Mouse (Mus musculus) forebrain, embryonic 11.5 days (tissue): Measurements from ENCODE around the gene Olfr625-ps1. TPM values are rescaled to one million over a fixed set of nuclear protein-coding genes. Genes with fewer than 3 reads are reported as not detected.
"Not testable (repeated sequence)": the region's sequence is repeated elsewhere in the genome, so short reads cannot be mapped to it uniquely, and the experiment has no call there.

ENCODE experiments used
- ATAC-seq: fragments of 200-750 bp; cut with Nextera tagmentation; replicated peaks from 2 replicates; pipeline ENCODE4 v1.8.0; 2017; ENCODE audit warnings: moderate TSS enrichment; ENCODE audit not compliant: low FRiP score
- DNase-seq: peaks from one replicate; pipeline ENCODE4 v3.0.0-alpha.2; 2017; ENCODE audit warnings: low spot score
- H3K27ac ChIP-seq: fragments of 300-500 bp; sonication (generic); 2 replicates; pipeline ENCODE4 v1.5.1; 2014; ENCODE audit warnings: low read depth, low read length
- H3K27me3 ChIP-seq: fragments of 300-500 bp; sonication (generic); 2 replicates; pipeline ENCODE4 v1.6.1; 2014; ENCODE audit warnings: mild to moderate bottlenecking, low read length, mixed read lengths; ENCODE audit not compliant: control insufficient read depth, insufficient read depth
- H3K36me3 ChIP-seq: fragments of 300-500 bp; sonication (generic); 2 replicates; pipeline ENCODE4 v1.6.1; 2014; ENCODE audit warnings: mild to moderate bottlenecking, low read length, moderate library complexity, mixed read lengths; ENCODE audit not compliant: control insufficient read depth, insufficient read depth
- H3K4me1 ChIP-seq: fragments of 300-500 bp; sonication (generic); replicated peaks from 2 replicates; pipeline ENCODE4 v1.6.1; 2014; ENCODE audit warnings: low read length, mixed read lengths; ENCODE audit not compliant: control insufficient read depth, insufficient read depth
- H3K4me2 ChIP-seq: fragments of 300-500 bp; sonication (generic); 2 replicates; pipeline ENCODE4 v1.6.1; 2014; ENCODE audit warnings: low read depth, mild to moderate bottlenecking, low read length, moderate library complexity, mixed read lengths; ENCODE audit not compliant: severe bottlenecking
- H3K4me3 ChIP-seq: fragments of 300-500 bp; sonication (generic); 2 replicates; pipeline ENCODE4 v1.5.1; 2014; ENCODE audit warnings: low read depth, low read length
- H3K9ac ChIP-seq: fragments of 300-500 bp; sonication (generic); 2 replicates; pipeline ENCODE4 v1.6.1; 2014; ENCODE audit warnings: low read length
- H3K9me3 ChIP-seq: fragments of 300-500 bp; sonication (generic); 2 replicates; pipeline ENCODE4 v1.6.1; 2016; ENCODE audit warnings: low read length, mixed read lengths; ENCODE audit not compliant: control insufficient read depth
- WGBS: fragments of 180-500 bp; shearing (Covaris S2); extraction: QIAGEN DNeasy Blood & Tissue Kit; methylation state at CpG from one replicate; pipeline ENCODE4 v1.1.7; 2014; 5-methylcytosine and 5-hydroxymethylcytosine counted together
- polyA plus RNA-seq: library from polyadenylated mRNA; unstranded; fragments of >200 nt; fragmentation: Nextera tagmentation; extraction: Ambion mirVana; gene quantifications from 2 replicates; pipeline ENCODE4 v1.2.1, GENCODE M21; 2014

Olfr625-ps1 gene
- polyA plus RNA-seq, 1 experiment from 2014 or later = not detected

DNA sequence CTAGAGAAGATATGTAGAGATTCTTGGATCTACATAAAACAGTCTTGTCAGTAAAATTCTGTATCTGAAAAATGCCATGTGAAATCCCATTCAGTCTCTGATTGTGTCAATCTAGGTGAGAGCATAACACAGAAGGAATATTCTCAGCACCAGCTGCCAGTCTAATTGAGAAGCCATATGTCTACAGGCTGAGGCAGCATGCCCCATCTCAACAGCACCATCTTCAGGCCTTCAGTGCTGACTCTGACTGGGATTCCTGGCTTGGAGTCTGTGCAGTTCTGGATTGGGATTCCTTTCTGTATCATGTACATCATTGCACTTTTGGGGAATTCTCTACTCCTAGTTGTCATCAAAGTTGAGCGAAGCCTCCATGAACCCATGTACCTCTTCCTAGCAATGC, 33.9 kb downstream of the Olfr625-ps1 start:
- H3K27me3 ChIP-seq, H3K9ac ChIP-seq, ATAC-seq, DNase-seq, H3K4me2 ChIP-seq, H3K4me3 ChIP-seq, H3K36me3 ChIP-seq, H3K27ac ChIP-seq, H3K4me1 ChIP-seq, H3K9me3 ChIP-seq: not testable (repeated sequence)
- WGBS = 95% methylated on average over 1 of the region's 1 CpGs

DNA sequence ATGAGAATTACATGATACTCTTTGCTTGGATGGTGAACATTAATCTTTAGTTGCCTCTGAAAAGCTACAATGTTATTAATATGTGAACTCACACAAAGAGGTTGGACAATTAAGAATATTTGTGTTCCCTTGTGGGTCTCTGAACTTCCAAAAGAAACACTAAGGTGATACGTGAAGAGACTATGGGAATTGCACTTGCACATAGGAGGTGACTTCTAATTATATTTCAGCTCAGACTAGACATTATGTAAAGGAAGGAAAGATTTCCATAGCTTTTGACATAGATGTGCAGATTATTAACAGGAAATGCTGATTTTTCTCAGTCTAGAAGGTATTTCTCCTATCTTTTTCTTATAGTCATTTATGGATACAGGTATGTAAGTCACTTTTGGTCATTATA, 47.6 kb downstream of the Olfr625-ps1 start, which contains the start of gene Olfr628:
TSS of gene Olfr628 (plus strand) at position 301 of the 400 bp plus-strand sequence.
- Histone ChIP-seq H3K27ac (no peak within 1 kb of the TSS), H3K27me3 (no peaks in the 10 kb centered on the region), H3K9ac (no peak within 1 kb of the TSS), H3K36me3 (no peaks in the 10 kb centered on the region), H3K9me3 (no peaks in the 10 kb centered on the region), H3K4me1 (no peaks in the 10 kb centered on the region), H3K4me3 (no peak within 1 kb of the TSS), H3K4me2 (no peak within 1 kb of the TSS)
- DNase-seq = no peak
- 90% methylated on average over 1 of the region's 1 CpGs for WGBS
- no peak for ATAC-seq

Other genes with a start within 250 kb of the Olfr625-ps1 start
- gene Olfr605, start 237.3 kb upstream of the Olfr625-ps1 start, polyA plus RNA-seq = not detected in 2 replicates
- not detected in 2 replicates for gene Olfr606, start 233.7 kb upstream of the Olfr625-ps1 start, polyA plus RNA-seq
- not detected in 2 replicates for gene Olfr607, start 218.6 kb upstream of the Olfr625-ps1 start, polyA plus RNA-seq
- not detected in 2 replicates for gene Olfr608, start 212.8 kb upstream of the Olfr625-ps1 start, polyA plus RNA-seq
- gene Olfr609, start 184.7 kb upstream of the Olfr625-ps1 start, polyA plus RNA-seq = not detected in 2 replicates
- not detected in 2 replicates for gene Olfr610, start 170.6 kb upstream of the Olfr625-ps1 start, polyA plus RNA-seq
- not detected in 2 replicates for gene Olfr611, start 161.9 kb upstream of the Olfr625-ps1 start, polyA plus RNA-seq
- gene Olfr612, start 140.0 kb upstream of the Olfr625-ps1 start, polyA plus RNA-seq = not detected in 2 replicates
- gene Olfr613, start 134.6 kb upstream of the Olfr625-ps1 start, polyA plus RNA-seq = not detected in 2 replicates
- not detected in 2 replicates for gene Olfr615, start 126.6 kb upstream of the Olfr625-ps1 start, polyA plus RNA-seq
- gene Olfr616, start 113.6 kb upstream of the Olfr625-ps1 start, polyA plus RNA-seq = not detected in 2 replicates
- not detected in 2 replicates for gene Olfr617, start 109.7 kb upstream of the Olfr625-ps1 start, polyA plus RNA-seq
- gene Olfr618, start 92.6 kb upstream of the Olfr625-ps1 start, polyA plus RNA-seq = not detected in 2 replicates
- gene Olfr619, start 82.1 kb upstream of the Olfr625-ps1 start, polyA plus RNA-seq = not detected in 2 replicates
- gene Olfr620, start 70.2 kb upstream of the Olfr625-ps1 start, polyA plus RNA-seq = not detected in 2 replicates
- not detected in 2 replicates for gene Olfr622, start 40.0 kb upstream of the Olfr625-ps1 start, polyA plus RNA-seq
- not detected in 2 replicates for gene Olfr623, start 19.0 kb upstream of the Olfr625-ps1 start, polyA plus RNA-seq
- not detected in 2 replicates for gene Olfr624, start 11.5 kb upstream of the Olfr625-ps1 start, polyA plus RNA-seq
- gene Olfr243, start 32.0 kb downstream of the Olfr625-ps1 start, polyA plus RNA-seq = not detected in 2 replicates
- not detected in 2 replicates for gene Olfr628, start 47.7 kb downstream of the Olfr625-ps1 start, polyA plus RNA-seq
- not detected in 2 replicates for gene Olfr629, start 62.2 kb downstream of the Olfr625-ps1 start, polyA plus RNA-seq
- not detected in 2 replicates for gene Olfr630, start 74.6 kb downstream of the Olfr625-ps1 start, polyA plus RNA-seq
- gene Olfr69, start 88.9 kb downstream of the Olfr625-ps1 start, polyA plus RNA-seq = not detected in 2 replicates
- gene Olfr68, start 97.0 kb downstream of the Olfr625-ps1 start, polyA plus RNA-seq = not detected in 2 replicates
- gene Olfr67, start 109.1 kb downstream of the Olfr625-ps1 start, polyA plus RNA-seq = not detected in 2 replicates
- gene Hbb-bt, start 131.3 kb downstream of the Olfr625-ps1 start, polyA plus RNA-seq = 770 and 789 TPM in 2 replicates
- 254 and 256 TPM in 2 replicates for gene Hbb-bs, start 145.4 kb downstream of the Olfr625-ps1 start, polyA plus RNA-seq
- not detected in 2 replicates for gene Hbb-bh2, start 157.8 kb downstream of the Olfr625-ps1 start, polyA plus RNA-seq
- gene Hbb-bh1, start 160.4 kb downstream of the Olfr625-ps1 start, polyA plus RNA-seq = 2,356 and 2,804 TPM in 2 replicates
- gene Hbb-y, start 170.5 kb downstream of the Olfr625-ps1 start, polyA plus RNA-seq = 10,747 and 11,615 TPM in 2 replicates
- not detected in 2 replicates for gene Olfr66, start 203.5 kb downstream of the Olfr625-ps1 start, polyA plus RNA-seq
- not detected in 2 replicates for gene Olfr64, start 211.8 kb downstream of the Olfr625-ps1 start, polyA plus RNA-seq
- gene Olfr65, start 220.8 kb downstream of the Olfr625-ps1 start, polyA plus RNA-seq = not detected in 2 replicates
- not detected in 2 replicates for gene Olfr631, start 246.1 kb downstream of the Olfr625-ps1 start, polyA plus RNA-seq